Mouse (Mus musculus) intestine, postnatal 0 days (tissue): ENCODE measurements around the gene Kirrel2. TPM values are rescaled to one million over a fixed set of nuclear protein-coding genes. Genes with fewer than 3 reads are reported as not detected.
A peak's percentile ranks its signal among the peaks of the same experiment; 100 is the strongest.

ENCODE experiments used
- ATAC-seq: fragments of 200-750 bp; cut with Nextera tagmentation; 2 replicates; pipeline ENCODE4 v1.8.0; 2017; ENCODE audit warnings: mild to moderate bottlenecking, moderate TSS enrichment, moderate library complexity
- H3K27ac ChIP-seq: fragments of 300-500 bp; sonication (generic); 2 replicates; pipeline ENCODE4 v1.5.1; 2014; ENCODE audit warnings: mild to moderate bottlenecking, low read depth, low read length, moderate library complexity
- H3K27me3 ChIP-seq: fragments of 300-500 bp; sonication (generic); replicated peaks from 2 replicates; pipeline ENCODE4 v1.6.1; 2014; ENCODE audit warnings: low read length, mixed read lengths; ENCODE audit not compliant: control insufficient read depth, insufficient read depth
- H3K36me3 ChIP-seq: fragments of 300-500 bp; sonication (generic); 2 replicates; pipeline ENCODE4 v1.6.1; 2014; ENCODE audit warnings: mild to moderate bottlenecking, moderate library complexity; ENCODE audit not compliant: control insufficient read depth, insufficient read depth
- H3K4me1 ChIP-seq: fragments of 300-500 bp; sonication (generic); replicated peaks from 2 replicates; pipeline ENCODE4 v1.6.1; 2014; ENCODE audit warnings: antibody characterized with exemption, low read length, mixed read lengths; ENCODE audit not compliant: control insufficient read depth, insufficient read depth
- H3K4me2 ChIP-seq: fragments of 300-500 bp; sonication (generic); replicated peaks from 2 replicates; pipeline ENCODE4 v1.6.1; 2014; ENCODE audit warnings: low read depth, mild to moderate bottlenecking, moderate library complexity
- H3K4me3 ChIP-seq: fragments of 300-500 bp; sonication (generic); 2 replicates; pipeline ENCODE4 v1.5.1; 2014; ENCODE audit warnings: low read depth, low read length
- H3K9ac ChIP-seq: fragments of 300-500 bp; sonication (generic); 2 replicates; pipeline ENCODE4 v1.6.1; 2014; ENCODE audit warnings: mild to moderate bottlenecking, low read depth, low read length
- H3K9me3 ChIP-seq: fragments of 300-500 bp; sonication (generic); 2 replicates; pipeline ENCODE4 v1.6.1; 2016; ENCODE audit warnings: mixed run types; ENCODE audit not compliant: control insufficient read depth
- CTCF ChIP-seq: sonication (generic); IDR thresholded peaks from 2 replicates; pipeline ENCODE4 v1.5.1; 2016; ENCODE audit warnings: low read depth, mild to moderate bottlenecking, control low read depth, antibody characterized with exemption, moderate library complexity
- WGBS: fragments of 180-500 bp; shearing (Covaris S2); extraction: QIAGEN DNeasy Blood & Tissue Kit; methylation state at CpG from one replicate; pipeline ENCODE4 v1.1.7; 2014; 5-methylcytosine and 5-hydroxymethylcytosine counted together
- polyA plus RNA-seq: library from polyadenylated mRNA; unstranded; fragments of >200 nt; fragmentation: Nextera tagmentation; extraction: Ambion mirVana; gene quantifications from 2 replicates; pipeline ENCODE4 v1.2.1, GENCODE M21; 2015

Gene Kirrel2
- polyA plus RNA-seq, 1 experiment from 2014 or later = 0.08 TPM

DNA sequence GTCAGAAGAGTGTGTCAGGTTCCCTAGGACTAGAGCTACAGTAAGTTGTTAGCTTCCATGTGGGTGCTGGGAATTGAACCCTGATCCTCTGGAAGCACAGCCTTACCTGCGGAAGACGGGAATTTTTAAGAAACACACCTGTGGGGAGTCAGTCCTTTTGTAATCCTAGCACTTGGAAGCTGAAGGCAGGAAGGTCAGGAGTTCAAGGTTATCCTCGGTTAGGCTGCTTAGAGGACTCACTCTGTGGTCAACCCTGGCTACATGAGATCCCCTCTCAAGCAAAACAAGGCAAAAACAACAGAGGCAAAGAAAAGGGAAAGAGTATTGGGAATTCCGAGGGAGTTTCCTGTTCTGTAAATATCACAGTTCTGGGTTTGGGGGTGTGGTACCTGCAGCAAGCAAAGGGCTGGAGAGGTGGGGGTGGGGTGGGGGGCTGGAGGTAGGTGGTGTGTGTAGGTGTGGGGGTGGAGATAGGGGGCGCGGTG is 7.4 kb upstream of the Kirrel2 start:
- Histone ChIP-seq H3K4me3 (no peak overlapping the region), H3K36me3 (no peaks in the 10 kb centered on the region), H3K9ac (no peak overlapping the region), H3K27me3 (peaks cover 59% of the 10 kb centered on the region), H3K9me3 (no peaks in the 10 kb centered on the region), H3K4me2 (no peak overlapping the region), H3K27ac (no peak overlapping the region), H3K4me1 (no peaks in the 10 kb centered on the region)
- no peak for TF ChIP-seq CTCF
- 13% methylated on average over 6 of the region's 6 CpGs for WGBS
- ATAC-seq = no peak

DNA sequence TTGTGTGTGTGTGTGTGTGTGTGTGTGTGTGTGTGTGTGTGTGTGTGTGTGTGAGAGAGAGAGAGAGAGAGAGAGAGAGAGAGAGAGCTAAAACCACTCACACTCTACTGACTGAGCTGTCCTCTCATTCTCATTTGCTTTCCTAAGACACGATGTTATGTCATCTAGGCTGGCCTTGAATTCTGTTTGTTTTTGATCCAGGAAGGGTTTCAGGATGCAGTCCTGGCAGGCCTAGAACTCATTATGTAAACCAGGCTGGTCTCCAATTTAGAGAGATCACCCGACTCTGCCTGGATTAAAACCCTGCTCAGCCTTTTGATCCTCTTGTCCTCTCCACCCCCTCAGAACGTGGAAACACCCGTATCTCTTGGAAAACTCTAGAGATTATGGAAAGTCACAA is 6.5 kb upstream of the Kirrel2 start:
- Histone ChIP-seq H3K4me1 (no peaks in the 10 kb centered on the region), H3K36me3 (no peaks in the 10 kb centered on the region), H3K27me3 (peaks cover 64% of the 10 kb centered on the region), H3K9ac (no peak overlapping the region), H3K9me3 (no peaks in the 10 kb centered on the region), H3K27ac (no peak overlapping the region), H3K4me2 (no peak overlapping the region), H3K4me3 (no peak overlapping the region)
- no peak for ATAC-seq
- TF ChIP-seq CTCF = no peak
- 29% methylated on average over 4 of the region's 4 CpGs for WGBS

DNA sequence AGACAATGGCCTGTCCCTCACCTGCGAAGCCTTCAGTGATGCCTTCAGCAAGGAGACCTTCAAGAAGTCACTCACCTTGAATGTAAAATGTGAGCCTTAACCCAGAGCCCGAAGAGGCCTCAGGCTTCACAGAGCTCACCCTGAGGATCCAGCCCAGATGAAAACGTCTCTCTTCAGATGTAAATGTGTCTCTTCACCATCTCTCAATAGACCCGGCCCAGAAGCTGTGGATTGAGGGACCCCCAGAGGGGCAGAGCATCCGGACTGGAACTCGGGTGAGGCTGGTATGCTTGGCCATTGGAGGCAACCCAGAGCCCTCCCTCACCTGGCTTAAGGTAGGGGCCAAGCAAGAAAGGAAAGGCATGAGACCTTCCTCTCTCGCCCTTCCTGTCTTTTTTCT is 6.1 kb upstream of the Kirrel2 start:
- no peak overlapping the region for H3K4me3 ChIP-seq
- ATAC-seq = no peak
- no peaks in the 10 kb centered on the region for H3K9me3 ChIP-seq
- peaks cover 69% of the 10 kb centered on the region for H3K27me3 ChIP-seq
- no peak overlapping the region for H3K9ac ChIP-seq
- H3K36me3 ChIP-seq = no peaks in the 10 kb centered on the region
- no peak overlapping the region for H3K4me2 ChIP-seq
- 40% methylated on average over 7 of the region's 7 CpGs for WGBS
- no peak overlapping the region for H3K27ac ChIP-seq
- TF ChIP-seq CTCF = no peak
- H3K4me1 ChIP-seq = no peaks in the 10 kb centered on the region

DNA sequence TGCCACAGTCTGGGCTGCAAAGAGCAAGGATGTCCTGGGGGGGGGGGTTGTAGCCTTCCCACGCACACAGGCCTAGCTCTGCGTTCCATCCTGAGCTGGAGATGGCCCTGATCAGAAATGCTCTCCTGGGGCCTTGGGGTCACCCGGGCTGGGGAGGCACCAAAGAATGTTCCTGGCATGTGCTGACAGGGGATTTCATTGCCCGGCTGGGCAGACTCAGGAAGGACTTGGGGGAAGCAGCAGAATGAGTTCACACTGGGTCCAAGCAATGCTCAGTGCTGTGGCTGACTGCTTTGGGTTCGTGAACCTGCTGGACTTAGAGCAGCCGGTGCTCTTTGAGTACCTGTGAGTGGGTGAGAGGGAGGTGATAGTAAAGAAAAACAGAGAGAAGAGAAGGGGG is 2.0 kb upstream of the Kirrel2 start:
- H3K4me3 ChIP-seq = no peak overlapping the region
- ATAC-seq = no peak
- no peaks in the 10 kb centered on the region for H3K36me3 ChIP-seq
- H3K27ac ChIP-seq = no peak overlapping the region
- 35% methylated on average over 6 of the region's 6 CpGs for WGBS
- H3K4me2 ChIP-seq = no peak overlapping the region
- peaks cover 76% of the 10 kb centered on the region for H3K27me3 ChIP-seq
- no peaks in the 10 kb centered on the region for H3K9me3 ChIP-seq
- no peak for TF ChIP-seq CTCF
- H3K9ac ChIP-seq = no peak overlapping the region
- H3K4me1 ChIP-seq = no peaks in the 10 kb centered on the region

DNA sequence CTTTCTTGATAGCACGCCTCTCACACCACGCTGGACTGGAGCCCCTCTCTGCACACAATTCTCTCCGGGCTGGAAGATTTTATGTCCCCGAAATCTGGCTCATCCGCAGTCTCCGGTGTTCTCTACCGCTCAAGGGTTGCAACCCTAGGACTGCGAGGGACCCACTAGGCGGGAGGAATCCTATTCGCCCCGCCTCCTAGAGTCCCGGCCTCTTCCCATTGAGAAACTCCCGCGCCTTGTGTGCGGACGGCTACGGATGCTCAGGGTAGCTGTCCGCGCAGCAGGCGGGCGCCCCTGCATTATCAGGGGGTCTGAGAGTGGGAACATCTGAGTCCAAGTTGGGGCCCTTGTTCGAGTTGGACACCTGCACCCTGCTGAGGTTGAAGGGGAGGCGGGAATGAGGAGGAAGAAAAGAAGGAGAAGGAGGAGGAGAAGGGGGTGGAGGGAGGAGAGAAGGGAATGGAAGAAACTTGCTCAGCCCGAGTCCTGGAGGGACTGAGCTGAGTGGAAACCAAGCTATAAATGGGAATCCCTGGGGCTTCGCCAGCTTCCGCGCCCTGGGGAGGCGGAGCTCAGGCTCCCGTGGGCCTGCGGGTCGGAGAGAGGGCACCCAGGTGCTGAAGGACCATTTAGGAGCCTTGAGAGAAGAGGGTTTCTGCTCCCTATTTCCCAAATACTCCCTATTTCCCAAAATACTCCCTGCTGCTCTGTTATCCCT is 420 bp downstream of the Kirrel2 start:
- no peak for ATAC-seq
- no peak for TF ChIP-seq CTCF
- H3K36me3 ChIP-seq = no peaks in the 10 kb centered on the region
- no peak overlapping the region; the same call in 1 of the 2 replicates for H3K4me3 ChIP-seq
- H3K27ac ChIP-seq = no peak overlapping the region
- no peaks in the 10 kb centered on the region for H3K9me3 ChIP-seq
- no peak overlapping the region for H3K9ac ChIP-seq
- WGBS = 1% methylated on average over 31 of the region's 31 CpGs
- H3K27me3 ChIP-seq = peaks cover 84% of the 10 kb centered on the region
- no peaks in the 10 kb centered on the region for H3K4me1 ChIP-seq
- H3K4me2 ChIP-seq = peak overlapping the region; percentile 35

DNA sequence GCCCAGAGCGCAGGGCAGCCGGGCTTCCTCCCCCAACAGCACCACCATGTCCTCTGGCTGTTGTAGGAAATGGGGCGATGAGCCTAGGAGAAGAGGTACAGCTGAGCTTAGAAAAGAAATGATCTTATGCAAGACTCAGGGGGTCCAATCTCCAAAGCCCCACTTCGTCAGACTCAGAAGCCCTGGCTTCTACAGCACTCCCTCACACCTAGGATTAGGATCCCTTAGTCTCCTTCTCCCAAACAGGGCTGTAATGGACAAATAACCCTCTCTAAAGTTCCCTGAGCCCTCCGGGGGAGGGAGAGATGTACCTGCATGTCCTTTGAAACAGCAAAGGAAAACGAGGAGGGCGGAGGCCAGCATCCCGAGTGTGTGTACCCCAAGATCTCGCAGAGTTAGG is 1.0 kb downstream of the Kirrel2 start:
- Histone ChIP-seq H3K9me3 (no peaks in the 10 kb centered on the region), H3K36me3 (no peaks in the 10 kb centered on the region), H3K4me2 (no peak overlapping the region), H3K4me3 (no peak overlapping the region; the same call in 1 of the 2 replicates), H3K27ac (no peak overlapping the region), H3K27me3 (peaks cover 84% of the 10 kb centered on the region), H3K9ac (no peak overlapping the region), H3K4me1 (no peaks in the 10 kb centered on the region)
- no peak for TF ChIP-seq CTCF
- 2% methylated on average over 9 of the region's 9 CpGs for WGBS
- ATAC-seq = no peak
